Mouse (Mus musculus) heart, adult 2 months (tissue): ENCODE results near the gene Filip1.

ENCODE experiments used
- EP300 ChIP-seq: fragments of 200-500 bp; IDR thresholded peaks from 2 replicates; pipeline ENCODE4 v1.6.1; 2011; ENCODE audit warnings: low read depth, low read length, control low read depth; ENCODE audit not compliant: insufficient read depth
- POLR2A ChIP-seq: fragments of 200-500 bp; IDR thresholded peaks from 2 replicates; pipeline ENCODE4 v1.6.1; 2011; ENCODE audit warnings: mild to moderate bottlenecking, low read depth, low read length, control low read depth; ENCODE audit not compliant: insufficient read depth

- TF ChIP-seq EP300, result no peak
- no peak for TF ChIP-seq POLR2A
These were observed 170.0 kb downstream of the Filip1 start for GRCm38 (mm10) chr9:79842615-79843014.
